Mouse (Mus musculus) ES-Bruce4 (cell line): ENCODE measurements around the gene Chd5. TPM values are rescaled to one million over a fixed set of nuclear protein-coding genes. Genes with fewer than 3 reads are reported as not detected.

Source experiments
- H3K27ac ChIP-seq: 2 replicates; pipeline ENCODE4 v1.5.1; 2012; ENCODE audit warnings: low read length, inconsistent platforms; ENCODE audit not compliant: insufficient read depth
- H3K27me3 ChIP-seq: 2 replicates; pipeline ENCODE4 v1.6.1; 2012; ENCODE audit warnings: mild to moderate bottlenecking, low read length, inconsistent platforms; ENCODE audit not compliant: control insufficient read depth, poor library complexity, insufficient read depth, severe bottlenecking
- H3K36me3 ChIP-seq: 2 replicates; pipeline ENCODE4 v1.6.1; 2012; ENCODE audit warnings: inconsistent platforms, mild to moderate bottlenecking, low read length, moderate library complexity; ENCODE audit not compliant: control insufficient read depth, poor library complexity, insufficient read depth, severe bottlenecking
- H3K4me1 ChIP-seq: one replicate; pipeline ENCODE4 v1.8.1; 2011; ENCODE audit warnings: low read length; ENCODE audit not compliant: control insufficient read depth, insufficient read depth
- H3K4me3 ChIP-seq: 2 replicates; pipeline ENCODE4 v1.5.1; 2011; ENCODE audit warnings: low read depth, mild to moderate bottlenecking, low read length
- H3K9ac ChIP-seq: 2 replicates; pipeline ENCODE4 v1.6.1; 2012; ENCODE audit warnings: low read depth, mild to moderate bottlenecking, inconsistent platforms; ENCODE audit not compliant: poor library complexity, severe bottlenecking
- H3K9me3 ChIP-seq: replicated peaks from 2 replicates; pipeline ENCODE4 v1.6.1; 2012; ENCODE audit warnings: mild to moderate bottlenecking, low read length, inconsistent platforms; ENCODE audit not compliant: control insufficient read depth, poor library complexity, insufficient read depth, severe bottlenecking
- CTCF ChIP-seq: IDR thresholded peaks from one replicate; pipeline ENCODE4 v1.8.1; 2011; ENCODE audit warnings: low read depth, low read length
- EP300 ChIP-seq: IDR thresholded peaks from 2 replicates; pipeline ENCODE4 v1.6.1; 2011; ENCODE audit warnings: low read depth, low read length; ENCODE audit not compliant: insufficient read depth
- POLR2A ChIP-seq: IDR thresholded peaks from one replicate; pipeline ENCODE4 v1.8.1; 2011; ENCODE audit warnings: low read length; ENCODE audit not compliant: insufficient read depth
- polyA plus RNA-seq: library from polyadenylated mRNA; stranded (reverse); fragments of >200 nt; gene quantifications from 2 replicates; pipeline ENCODE4 v1.2.4, GENCODE M21; 2011; ENCODE audit warnings: low read depth; ENCODE audit not compliant: missing spikeins, insufficient read depth, insufficient read length

Chd5 gene
- polyA plus RNA-seq, 1 experiment: 5.8 TPM

GRCm38 (mm10) chr4:152405671-152406201 lies 67.3 kb downstream of the Chd5 start:
- Histone ChIP-seq H3K4me1 (no peaks in the 10 kb centered on the region), H3K9ac (no peak overlapping the region), H3K27ac (no peak overlapping the region), H3K4me3 (no peak overlapping the region), H3K36me3 (no peaks in the 10 kb centered on the region), H3K9me3 (no peaks in the 10 kb centered on the region), H3K27me3 (no peaks in the 10 kb centered on the region)
- TF ChIP-seq EP300: no peak
- TF ChIP-seq POLR2A: no peak
- no peak for TF ChIP-seq CTCF

DNA sequence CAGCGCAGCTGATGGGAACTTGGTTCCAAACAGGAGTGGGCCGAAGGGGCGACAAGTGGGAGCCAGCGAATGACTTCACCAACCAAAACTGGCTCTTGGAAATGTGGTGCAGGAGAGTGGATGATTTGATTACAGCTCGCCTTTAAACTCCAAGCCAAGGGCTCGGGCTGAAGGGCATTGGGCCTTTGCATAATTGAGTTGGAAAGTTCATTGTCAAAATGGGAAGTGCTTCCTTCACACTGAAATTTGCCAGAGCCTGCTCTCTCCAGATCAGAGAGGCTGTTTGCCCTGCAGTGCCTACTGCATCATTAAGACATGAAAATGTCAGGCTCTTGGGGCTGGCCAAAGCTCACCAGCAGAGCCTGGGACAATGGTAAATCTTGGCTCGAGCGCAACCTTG lies 68.1 kb downstream of the Chd5 start:
- TF ChIP-seq EP300: no peak
- TF ChIP-seq POLR2A: no peak
- no peak for TF ChIP-seq CTCF
- Histone ChIP-seq H3K4me3 (no peak overlapping the region), H3K4me1 (no peaks in the 10 kb centered on the region), H3K36me3 (no peaks in the 10 kb centered on the region), H3K27me3 (no peaks in the 10 kb centered on the region), H3K27ac (no peak overlapping the region), H3K9ac (no peak overlapping the region), H3K9me3 (no peaks in the 10 kb centered on the region)

GRCm38 (mm10) chr4:152410961-152411360 lies 72.5 kb downstream of the Chd5 start:
- Histone ChIP-seq H3K4me3 (no peak overlapping the region), H3K9me3 (no peaks in the 10 kb centered on the region), H3K9ac (no peak overlapping the region), H3K27me3 (no peaks in the 10 kb centered on the region), H3K36me3 (no peaks in the 10 kb centered on the region), H3K27ac (no peak overlapping the region), H3K4me1 (no peaks in the 10 kb centered on the region)
- no peak for TF ChIP-seq POLR2A
- no peak for TF ChIP-seq CTCF
- no peak for TF ChIP-seq EP300

DNA sequence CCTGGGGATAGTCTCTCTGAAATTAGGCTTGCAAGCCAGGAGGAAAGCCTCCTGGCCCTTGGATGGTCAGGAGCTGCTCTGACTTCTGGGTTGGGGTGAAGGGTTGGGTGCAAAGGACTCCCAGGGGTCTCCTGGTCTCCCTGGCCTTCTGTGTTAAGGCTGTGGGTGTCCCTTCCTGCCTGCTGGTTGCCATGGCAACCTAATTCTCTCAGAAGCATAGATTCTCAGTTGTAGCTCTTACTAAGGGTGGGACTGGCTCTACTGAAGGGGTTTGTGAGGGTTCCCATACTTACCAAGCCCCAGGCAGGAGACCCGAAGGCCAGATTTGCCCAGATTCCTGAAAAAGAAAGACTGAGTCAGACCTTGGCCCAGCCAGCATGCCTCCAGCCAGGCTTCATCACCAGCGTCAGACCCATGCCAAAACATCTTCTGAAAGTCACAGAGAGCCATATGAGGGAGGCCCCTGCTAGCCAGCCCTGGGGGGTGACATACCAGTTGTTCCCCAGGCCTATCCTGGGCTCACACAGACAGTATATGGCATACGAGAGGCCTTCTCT lies 74.2 kb downstream of the Chd5 start:
- H3K36me3 ChIP-seq: no peaks in the 10 kb centered on the region
- no peaks in the 10 kb centered on the region for H3K4me1 ChIP-seq
- no peak overlapping the region for H3K27ac ChIP-seq
- TF ChIP-seq CTCF (no peak), EP300 (no peak), POLR2A (no peak)
- H3K9ac ChIP-seq: no peak overlapping the region
- no peak overlapping the region for H3K4me3 ChIP-seq
- no peaks in the 10 kb centered on the region for H3K27me3 ChIP-seq
- H3K9me3 ChIP-seq: no peaks in the 10 kb centered on the region

DNA sequence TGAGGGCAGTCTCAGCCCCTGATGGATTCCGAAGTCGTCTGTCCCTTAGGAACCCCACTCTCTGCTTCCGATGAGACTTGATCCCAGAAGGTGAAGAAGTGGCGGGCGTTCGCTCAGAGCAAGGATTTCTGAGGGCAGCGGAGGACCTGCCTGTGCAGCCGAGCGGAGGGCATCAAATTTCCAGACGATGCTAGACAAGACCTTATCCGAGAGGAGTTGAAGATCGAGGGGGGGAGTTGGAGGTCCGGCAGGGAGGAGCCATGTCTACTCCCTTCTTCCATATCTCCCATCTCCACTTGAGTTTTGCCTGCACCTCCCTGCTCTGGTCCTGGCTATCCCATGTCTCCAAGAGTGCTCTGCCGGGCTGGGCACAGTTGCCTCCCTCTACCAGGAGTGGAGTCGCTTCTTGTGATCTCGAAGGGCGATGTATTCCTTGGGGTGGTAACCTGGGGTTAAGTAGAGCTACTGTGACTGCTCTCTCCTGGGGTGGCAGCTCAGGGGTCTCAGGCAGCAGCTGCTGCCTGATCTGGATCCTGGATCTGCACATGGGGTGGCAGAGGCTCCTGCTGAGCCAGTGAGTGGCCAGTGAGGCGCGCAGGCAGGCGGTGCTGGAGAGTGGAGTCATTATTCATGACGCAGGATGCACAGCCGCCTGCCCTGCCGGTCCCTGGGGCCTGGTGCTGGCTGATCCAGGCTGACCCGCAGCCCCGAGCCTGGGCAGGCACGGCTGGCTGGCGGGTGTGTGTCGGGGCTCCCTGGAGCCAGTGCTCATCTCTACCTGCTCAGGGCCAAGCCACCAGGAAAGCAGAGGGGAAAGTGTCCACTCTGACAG lies 80.0 kb downstream of the Chd5 start:
- no peaks in the 10 kb centered on the region for H3K9me3 ChIP-seq
- TF ChIP-seq EP300 (no peak), POLR2A (no peak), CTCF (no peak)
- no peak overlapping the region for H3K27ac ChIP-seq
- H3K9ac ChIP-seq: no peak overlapping the region
- no peaks in the 10 kb centered on the region for H3K36me3 ChIP-seq
- H3K4me1 ChIP-seq: no peaks in the 10 kb centered on the region
- H3K27me3 ChIP-seq: no peaks in the 10 kb centered on the region
- no peak overlapping the region for H3K4me3 ChIP-seq

GRCm38 (mm10) chr4:152423576-152423975 lies 85.1 kb downstream of the Chd5 start:
- TF ChIP-seq EP300: no peak
- no peak for TF ChIP-seq CTCF
- TF ChIP-seq POLR2A: no peak
- Histone ChIP-seq H3K9me3 (no peaks in the 10 kb centered on the region), H3K27ac (no peak overlapping the region), H3K4me3 (no peak overlapping the region), H3K4me1 (no peaks in the 10 kb centered on the region), H3K36me3 (no peaks in the 10 kb centered on the region), H3K9ac (no peak overlapping the region), H3K27me3 (no peaks in the 10 kb centered on the region)
